Mouse (Mus musculus) CD4-positive, CD25-positive, alpha-beta regulatory T cell, adult 4 months (primary cell): ENCODE results near the gene A530084C06Rik. TPM values are rescaled to one million over a fixed set of nuclear protein-coding genes. Genes with fewer than 3 reads are reported as not detected.

ENCODE experiments used
- ATAC-seq: one replicate; pipeline ENCODE4 v1.8.0; 2017
- polyA plus RNA-seq, 2 experiments: library from polyadenylated mRNA; unstranded; fragments of 100-300 nt; shearing (Covaris generic); gene quantifications; one replicate each; pipeline ENCODE4 v1.2.1; 2017

Gene A530084C06Rik
- polyA plus RNA-seq, 2 experiments from 2014 or later, result not detected

DNA sequence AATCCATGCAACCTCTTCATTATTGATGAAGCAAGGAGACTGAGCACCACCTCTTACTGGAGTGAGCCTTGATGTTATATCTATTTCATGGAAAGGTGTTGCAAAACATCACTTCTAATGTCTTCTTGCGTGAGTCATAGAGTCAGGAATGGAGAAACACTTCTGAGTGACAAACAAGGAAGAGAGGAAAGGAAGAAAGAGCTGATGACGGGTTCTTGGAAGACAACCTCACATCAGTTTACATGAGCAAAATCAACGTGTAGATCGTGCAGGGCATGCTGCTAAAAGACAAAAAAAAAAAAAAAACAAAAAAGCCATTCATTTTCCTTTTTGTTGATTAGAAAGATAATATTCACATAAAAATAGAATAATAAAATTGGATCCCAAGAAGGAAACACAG is 24.4 kb downstream of the A530084C06Rik start:
- no peak for ATAC-seq

DNA sequence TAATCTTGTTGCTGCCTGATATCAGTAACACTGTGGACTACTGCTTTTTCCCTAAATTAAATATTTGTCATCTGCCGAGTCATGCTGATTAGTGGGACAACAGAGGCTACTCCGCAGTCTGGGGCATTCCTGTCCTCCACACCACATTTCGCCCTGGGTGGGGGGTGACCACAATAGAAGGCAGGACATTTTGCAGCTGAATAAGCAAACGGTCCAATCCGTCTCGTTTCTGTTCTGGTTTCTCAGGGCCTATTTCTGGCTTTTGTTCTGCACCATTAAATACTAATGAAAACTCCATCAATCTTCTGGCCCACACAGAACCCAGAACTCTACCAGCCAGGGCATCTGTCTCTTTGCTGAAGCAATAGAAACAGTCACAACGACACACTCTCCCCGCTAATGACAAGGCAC is 27.5 kb downstream of the A530084C06Rik start:
- ATAC-seq, result no peak

DNA sequence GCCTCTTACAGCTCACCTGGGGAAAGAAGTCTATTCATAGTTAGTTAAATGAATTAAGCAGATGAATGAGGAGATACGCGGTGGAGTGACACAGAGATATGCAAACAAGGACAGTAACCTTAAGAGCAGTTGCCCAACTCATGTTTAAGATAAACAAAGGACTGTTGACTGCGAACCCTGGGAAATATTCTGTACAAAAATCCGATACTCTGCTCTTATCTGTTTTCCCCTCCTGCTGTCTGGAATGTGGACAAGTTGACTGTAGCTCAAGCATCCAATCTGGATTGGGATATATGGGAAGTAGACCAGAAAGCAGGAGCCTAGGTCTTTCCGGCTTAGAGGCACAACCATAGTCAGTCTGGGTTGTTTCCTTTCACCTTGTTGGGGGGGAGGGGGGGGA is 27.9 kb downstream of the A530084C06Rik start:
- no peak for ATAC-seq

DNA sequence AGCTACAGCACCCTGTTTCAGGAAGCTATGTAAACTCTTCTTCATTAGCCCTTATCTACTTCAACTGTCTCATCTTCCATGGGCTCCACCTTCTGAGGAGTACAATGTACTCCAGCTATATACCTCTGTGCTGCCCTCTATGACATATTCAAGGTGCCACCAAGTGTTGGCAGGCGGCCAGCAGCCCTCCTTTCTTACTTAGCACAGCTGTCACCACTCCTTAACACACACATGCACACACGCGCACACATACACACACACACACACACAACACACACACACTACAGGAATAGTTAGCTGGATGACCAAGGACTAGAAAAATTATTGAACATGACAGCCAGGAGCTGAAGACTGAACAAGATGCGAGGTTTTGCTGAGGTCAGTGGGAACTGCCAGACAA is 34.2 kb downstream of the A530084C06Rik start:
- ATAC-seq, result no peak

DNA sequence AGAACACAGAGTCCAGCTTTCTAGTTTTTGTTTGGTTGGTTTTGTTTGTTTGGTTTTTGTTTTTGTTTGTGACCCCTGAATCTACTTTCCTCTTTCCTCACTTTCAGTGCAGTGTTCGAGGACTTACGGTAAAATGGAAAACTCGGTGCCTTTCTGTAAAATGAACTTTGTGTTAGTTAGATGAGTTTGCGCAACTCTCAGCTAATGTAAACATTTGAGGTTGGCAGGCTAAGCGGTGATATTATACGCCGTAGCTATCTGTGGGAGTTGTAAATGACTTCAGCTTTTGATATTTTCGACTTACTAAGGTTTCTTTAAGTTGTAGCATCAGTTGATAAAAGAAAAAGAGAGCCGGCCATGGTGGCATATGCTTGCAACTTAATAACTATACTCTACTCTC is 40.2 kb downstream of the A530084C06Rik start:
- ATAC-seq, result no peak

DNA sequence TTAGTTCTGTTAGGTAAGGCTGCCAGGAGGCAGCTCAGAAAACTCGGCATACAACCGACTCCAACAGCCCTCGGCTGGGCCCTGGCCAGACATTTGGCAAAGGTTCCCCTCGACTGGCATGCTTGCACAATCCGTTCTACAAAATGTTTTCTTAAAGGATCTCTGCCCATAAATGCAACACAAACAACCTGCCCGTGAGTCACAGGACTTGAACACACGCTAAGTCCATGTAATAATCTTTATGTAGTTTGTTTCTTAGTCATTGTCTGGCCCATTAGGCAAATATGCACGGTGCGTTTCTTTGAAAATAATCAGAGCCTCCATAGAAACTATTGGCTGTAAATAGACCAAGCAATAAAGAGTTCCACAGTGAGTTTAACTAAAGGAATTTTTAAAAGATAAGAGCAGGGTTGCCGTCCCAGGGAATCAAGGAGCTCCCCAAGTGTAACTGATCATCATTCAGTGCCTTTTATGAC is 40.7 kb downstream of the A530084C06Rik start:
- no peak for ATAC-seq

DNA sequence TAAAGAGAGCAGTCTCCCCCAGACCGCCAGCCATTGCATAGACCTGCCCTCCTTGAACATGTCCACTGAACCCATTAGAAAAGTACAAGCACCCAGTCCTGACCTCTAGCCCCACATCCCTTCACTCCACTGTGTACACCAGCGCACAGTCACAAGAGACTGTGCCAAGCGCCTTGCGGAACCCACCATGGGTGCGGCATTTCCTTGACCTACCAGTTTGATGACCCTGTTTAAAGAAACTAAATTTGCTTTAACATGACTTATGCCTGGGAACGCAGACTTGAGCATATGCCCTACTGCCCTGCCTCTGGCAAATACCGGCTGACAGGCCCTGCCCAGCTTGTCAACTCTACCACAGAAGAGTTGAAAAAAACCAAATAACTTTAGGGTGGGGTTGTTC is 43.9 kb downstream of the A530084C06Rik start:
- no peak for ATAC-seq

DNA sequence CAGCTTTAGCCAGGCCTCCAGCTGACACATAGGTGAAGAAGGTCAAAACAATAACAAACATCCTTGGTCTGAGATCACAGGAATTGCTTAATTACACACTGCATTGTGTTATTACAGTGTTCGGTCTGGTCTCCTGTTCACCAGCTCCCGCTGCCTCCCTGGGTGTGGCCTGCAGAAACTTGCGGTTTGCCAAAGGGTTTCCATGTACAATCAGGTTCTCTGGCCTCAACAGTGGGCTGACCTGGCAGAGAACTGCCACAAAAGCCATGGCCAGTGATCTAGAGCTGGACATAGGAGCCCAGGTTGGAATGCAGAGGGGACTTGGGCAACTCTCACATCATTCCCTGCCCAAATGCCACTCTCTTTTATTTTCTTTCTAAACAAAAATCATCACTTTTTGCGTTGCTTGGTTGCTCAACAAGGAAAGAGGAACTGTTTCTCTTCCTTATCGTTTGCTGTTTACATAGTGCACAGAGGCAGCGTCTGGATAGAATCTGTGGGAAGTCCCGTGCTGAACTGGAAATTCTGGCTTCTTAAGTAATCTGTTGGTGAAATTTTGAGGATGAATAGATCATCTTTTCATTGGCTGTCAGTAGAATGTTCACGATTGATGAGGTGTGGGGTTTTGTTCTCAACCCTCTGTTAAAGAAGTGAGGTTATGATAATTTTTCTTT is 52.5 kb downstream of the A530084C06Rik start:
- ATAC-seq, result no peak

Other genes starting within 250 kb of the A530084C06Rik start
- not detected for gene Foxq1, start 3.2 kb downstream of the A530084C06Rik start, polyA plus RNA-seq
- gene Foxf2, start 66.5 kb upstream of the A530084C06Rik start, polyA plus RNA-seq, result not detected
- not detected for gene Foxc1, start 247.3 kb upstream of the A530084C06Rik start, polyA plus RNA-seq